Mouse (Mus musculus) G1E (cell line): Measurements from ENCODE around the gene Olfr1020.

Experiments
- CTCF ChIP-seq: IDR thresholded peaks from 2 replicates; pipeline ENCODE4 v1.5.1; 2012; ENCODE audit warnings: low read depth, low read length, inconsistent platforms, mixed read lengths
- POLR2AphosphoS5 ChIP-seq: IDR thresholded peaks from 2 replicates; pipeline ENCODE4 v1.6.1; 2012; ENCODE audit warnings: low read depth, low read length, inconsistent platforms; ENCODE audit not compliant: insufficient replicate concordance

- TF ChIP-seq POLR2AphosphoS5 (no peak), CTCF (no peak)
Measured at GRCm38 (mm10) chr2:85868294-85868693, 21.5 kb downstream of the Olfr1020 start, which contains the start of gene Olfr1022.
